Mouse (Mus musculus): ENCODE data around the gene Dgki.

GRCm38 (mm10) chr6:36897616-36898149 lies 402.3 kb downstream of the Dgki start:
- TF ChIP-seq GATA1 (IDR thresholded peaks at IDR 0.05; ENCODE audit: low read length) (no peak), TAL1 (IDR thresholded peaks at IDR 0.05; ENCODE audit: low read length) (no peak)
